Mouse (Mus musculus): Measurements from ENCODE around the gene Upk3a.

Gene Upk3a

DNA sequence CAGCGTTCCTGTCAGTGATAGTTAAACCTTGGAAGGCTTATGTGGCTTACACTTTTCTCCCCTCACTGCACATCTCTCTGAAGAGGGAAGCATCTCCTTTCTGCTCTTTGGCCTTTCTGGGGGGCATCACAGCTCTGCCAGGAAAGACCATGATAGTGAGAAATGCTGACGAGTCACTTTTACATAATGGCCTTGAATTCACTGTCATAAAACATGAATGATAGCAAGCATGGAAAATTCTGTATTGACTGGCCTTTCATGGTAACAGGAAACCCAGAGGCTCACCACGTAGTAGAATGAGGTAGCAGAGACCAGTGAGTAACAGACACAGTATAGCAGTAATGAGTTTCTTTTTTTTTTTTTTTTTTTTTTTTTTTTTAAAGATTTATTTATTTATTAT, 37.2 kb downstream of the Upk3a start:
- WGBS = 89% methylated on average over 3 of the region's 3 CpGs

DNA sequence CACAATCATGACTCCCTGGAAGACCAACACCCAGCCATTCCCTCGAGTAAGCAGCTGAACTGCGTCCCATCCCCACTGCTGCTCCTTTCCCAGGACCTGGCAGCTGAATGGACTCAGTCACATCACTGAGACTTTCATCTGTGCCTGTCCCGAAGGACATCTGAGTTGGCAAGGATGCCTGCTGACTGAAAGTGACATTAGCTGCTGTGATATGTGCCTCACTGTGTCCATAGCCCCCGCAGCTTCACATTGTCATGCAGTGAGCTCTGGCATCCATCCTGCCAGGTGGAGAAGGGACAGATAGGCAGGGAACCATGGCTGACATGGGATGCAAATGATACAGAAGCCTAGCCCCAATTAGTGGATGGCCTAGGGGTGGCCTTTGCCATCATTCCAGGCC, 38.2 kb downstream of the Upk3a start:
- 74% methylated on average over 4 of the region's 4 CpGs for WGBS

DNA sequence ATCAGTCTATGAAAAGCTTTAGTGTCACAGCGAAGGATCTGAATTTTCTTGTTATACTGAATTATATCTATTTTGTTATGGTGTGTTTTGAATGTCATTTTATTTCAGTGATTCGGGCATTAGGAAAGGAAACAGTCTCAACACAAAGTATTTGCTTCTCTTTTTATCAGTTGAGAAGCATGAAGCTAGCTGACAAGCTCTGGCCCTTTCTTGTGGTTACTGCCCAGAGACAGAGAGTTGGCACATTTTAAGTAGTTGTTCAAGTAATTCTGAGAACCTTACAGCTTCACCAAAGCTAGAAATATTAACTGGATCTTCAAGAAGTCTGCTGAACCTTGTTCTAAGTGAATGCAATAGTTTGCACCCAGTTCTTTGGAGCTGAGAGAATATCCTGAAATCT, 46.5 kb downstream of the Upk3a start:
- WGBS = 90% methylated on average over 2 of the region's 2 CpGs

- 34% methylated on average over 2 of the region's 2 CpGs for WGBS
Observed at GRCm38 (mm10) chr15:85070561-85070960, 53.6 kb downstream of the Upk3a start.
